Mouse (Mus musculus): ENCODE results near the gene Gm128.

Gene Gm128

GRCm38 (mm10) chr3:95269789-95270188 lies 28.4 kb upstream of the Gm128 start:
- DNase-seq (ENCODE audit: extremely low spot score, low spot score): no peak

- DNase-seq (ENCODE audit: extremely low spot score, low spot score): no peak
Measured at GRCm38 (mm10) chr3:95267855-95268254, 26.5 kb upstream of the Gm128 start.

- no peak for DNase-seq (ENCODE audit: extremely low spot score, low spot score)
Measured at GRCm38 (mm10) chr3:95266052-95266451, 24.7 kb upstream of the Gm128 start.

GRCm38 (mm10) chr3:95264724-95265123 lies 23.3 kb upstream of the Gm128 start:
- no peak for DNase-seq (ENCODE audit: extremely low spot score, low spot score)

GRCm38 (mm10) chr3:95263089-95263739 lies 21.8 kb upstream of the Gm128 start:
- DNase-seq (ENCODE audit: extremely low spot score, low spot score): peak; percentile 60

GRCm38 (mm10) chr3:95261975-95262374 lies 20.6 kb upstream of the Gm128 start:
- no peak for DNase-seq (ENCODE audit: extremely low spot score, low spot score)

- no peak for DNase-seq (ENCODE audit: extremely low spot score, low spot score)
Measured at GRCm38 (mm10) chr3:95256931-95257330, 15.5 kb upstream of the Gm128 start.

- no peak for DNase-seq (ENCODE audit: extremely low spot score, low spot score)
Measured at GRCm38 (mm10) chr3:95250783-95251424, 9.5 kb upstream of the Gm128 start, which contains the start of gene Bnipl. TSS of gene Bnipl (minus strand) at chr3:95251193.

GRCm38 (mm10) chr3:95250361-95250760 lies 9.0 kb upstream of the Gm128 start:
- no peak for DNase-seq (ENCODE audit: extremely low spot score, low spot score)

- DNase-seq (ENCODE audit: extremely low spot score, low spot score): no peak
Measured at GRCm38 (mm10) chr3:95247660-95248336, 6.4 kb upstream of the Gm128 start.

- no peak for DNase-seq (ENCODE audit: extremely low spot score, low spot score)
Measured at GRCm38 (mm10) chr3:95246465-95247231, 5.2 kb upstream of the Gm128 start.

- DNase-seq (ENCODE audit: extremely low spot score, low spot score): no peak
Measured at GRCm38 (mm10) chr3:95243086-95243485, 1.7 kb upstream of the Gm128 start.

- no peak for DNase-seq (ENCODE audit: extremely low spot score, low spot score)
Measured at GRCm38 (mm10) chr3:95240900-95241299, 498 bp downstream of the Gm128 start.

GRCm38 (mm10) chr3:95239971-95240370 lies 1.4 kb downstream of the Gm128 start:
- DNase-seq (ENCODE audit: extremely low spot score, low spot score): no peak

GRCm38 (mm10) chr3:95239022-95239421 lies 2.4 kb downstream of the Gm128 start:
- DNase-seq (ENCODE audit: extremely low spot score, low spot score): no peak

GRCm38 (mm10) chr3:95237541-95238099 lies 3.8 kb downstream of the Gm128 start:
- no peak for DNase-seq (ENCODE audit: extremely low spot score, low spot score)

GRCm38 (mm10) chr3:95235386-95236301 lies 5.8 kb downstream of the Gm128 start:
- no peak for DNase-seq (ENCODE audit: extremely low spot score, low spot score)

GRCm38 (mm10) chr3:95233303-95233980 lies 8.0 kb downstream of the Gm128 start:
- no peak for DNase-seq (ENCODE audit: extremely low spot score, low spot score)

- DNase-seq (ENCODE audit: extremely low spot score, low spot score): no peak
Measured at GRCm38 (mm10) chr3:95232771-95233170, 8.6 kb downstream of the Gm128 start.

Data from neural tube, embryonic 10.5 days (tissue).